Mouse (Mus musculus) E14TG2a.4 (cell line): Measurements from ENCODE around the gene Gm48551.
A peak's percentile ranks its signal among the peaks of the same experiment; 100 is the strongest.

Source experiments
- CTCF ChIP-seq: conservative IDR thresholded peaks from 2 replicates; pipeline ENCODE4 v1.5.1; 2014; ENCODE audit warnings: low read length
- NANOG ChIP-seq: IDR thresholded peaks from 2 replicates; pipeline ENCODE4 v1.6.1; 2014; ENCODE audit warnings: borderline replicate concordance, low read length, mixed read lengths

DNA sequence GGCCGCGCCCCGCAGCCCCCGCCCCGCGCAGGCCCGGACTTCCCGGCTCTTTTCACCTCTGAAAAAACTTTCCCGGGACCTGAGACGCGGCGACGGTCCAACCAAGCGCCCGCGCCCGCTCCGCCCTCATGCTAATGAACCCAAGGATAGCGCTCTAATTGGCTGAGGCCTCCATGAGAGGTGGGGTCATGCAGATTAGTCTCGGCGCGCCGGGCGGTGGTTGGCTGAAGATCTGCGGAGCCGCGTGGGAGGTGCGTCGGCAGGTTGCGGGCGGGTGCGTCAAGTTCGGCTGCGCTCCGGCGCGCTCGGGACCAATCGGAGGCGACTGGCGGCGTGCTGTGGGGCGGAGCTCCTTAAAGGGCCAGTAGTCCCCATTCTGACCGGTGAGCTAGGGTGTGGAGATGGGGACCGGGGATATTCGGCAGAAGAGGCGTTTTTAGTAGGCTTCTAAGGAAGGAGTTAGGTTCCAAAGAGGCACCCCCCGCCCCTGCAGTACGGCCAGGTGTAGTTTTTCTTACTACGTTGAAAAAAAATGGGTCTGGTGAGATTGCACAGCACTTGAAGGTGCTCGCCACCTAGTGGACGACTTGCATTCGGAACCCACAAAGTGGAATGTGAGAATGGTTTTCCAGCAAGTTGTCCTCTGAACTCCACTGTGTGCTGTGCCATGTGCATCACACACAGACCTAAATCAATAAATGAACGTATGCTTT is 33.8 kb upstream of the Gm48551 start, which contains the start of gene Hmg20b:
- TF ChIP-seq CTCF: peak; percentile 90
- no peak for TF ChIP-seq NANOG
